Mouse (Mus musculus) activated CD4-positive, CD25-positive, alpha-beta regulatory T cell, adult 4 months (primary cell): Measurements from ENCODE around the gene Rph3a. TPM values are rescaled to one million over a fixed set of nuclear protein-coding genes. Genes with fewer than 3 reads are reported as not detected.
"Not testable (repeated sequence)": the region's sequence is repeated elsewhere in the genome, so short reads cannot be mapped to it uniquely, and the experiment has no call there.

Experiments used
- ATAC-seq: one replicate; pipeline ENCODE4 v1.8.0; 2017
- polyA plus RNA-seq, 2 experiments: library from polyadenylated mRNA; unstranded; fragments of 100-300 nt; shearing (Covaris generic); gene quantifications; one replicate each; pipeline ENCODE4 v1.2.1; 2017

Rph3a gene
- polyA plus RNA-seq, 2 experiments from 2014 or later, result not detected

DNA sequence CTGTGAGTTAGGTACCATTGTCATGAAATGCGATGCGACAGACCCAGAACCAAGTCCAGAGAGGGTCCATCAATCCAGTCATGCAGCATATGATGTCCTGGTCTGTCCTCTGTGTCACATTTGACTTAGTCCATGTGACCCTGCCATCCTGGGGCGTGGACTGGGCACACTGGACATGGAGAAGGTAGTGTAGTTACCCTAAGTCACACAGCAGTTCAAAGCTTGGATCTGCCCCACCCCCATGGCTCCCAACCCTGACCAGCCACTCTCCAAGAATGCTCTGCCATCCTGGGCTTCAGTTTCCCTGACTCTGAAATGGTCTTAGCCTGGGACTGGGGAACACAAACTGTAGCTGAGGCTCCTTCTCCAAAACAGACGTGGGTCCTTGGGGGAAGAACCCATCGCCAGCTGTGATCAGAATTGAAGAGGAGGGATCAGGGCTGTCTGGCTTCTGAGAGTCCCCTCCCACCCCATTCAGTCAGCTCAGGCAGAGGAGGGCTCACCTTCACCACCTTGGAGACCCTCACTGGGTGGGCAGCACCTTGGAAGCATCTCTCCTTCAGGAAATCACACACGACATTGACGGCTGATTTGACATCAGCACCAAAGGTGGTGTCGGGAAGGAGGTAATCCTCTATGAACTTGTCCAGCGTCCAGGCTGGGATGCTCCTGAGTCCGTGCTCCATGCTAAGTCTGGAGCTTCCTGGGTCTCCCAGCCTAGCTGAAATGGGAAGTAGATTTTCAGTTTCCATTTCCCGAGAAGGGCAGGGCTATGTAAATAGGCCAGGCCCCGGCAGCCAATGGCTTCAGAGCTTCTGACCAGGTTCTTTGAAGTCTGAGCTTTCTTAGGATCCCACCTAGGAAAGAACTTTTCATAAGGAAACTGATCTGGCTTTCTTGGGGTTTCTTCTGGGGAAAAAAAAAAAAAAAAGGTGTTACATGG is 102.8 kb downstream of the Rph3a start, which contains the start of gene Oas1a:
Oas1a (minus strand) TSS at position 731 of the 943 bp plus-strand sequence.
- ATAC-seq, result not testable (repeated sequence)

GRCm38 (mm10) chr5:120902056-120902455 is 107.8 kb downstream of the Rph3a start:
- no peak for ATAC-seq

- ATAC-seq, result no peak
These were observed 109.2 kb downstream of the Rph3a start for GRCm38 (mm10) chr5:120900666-120901065.

DNA sequence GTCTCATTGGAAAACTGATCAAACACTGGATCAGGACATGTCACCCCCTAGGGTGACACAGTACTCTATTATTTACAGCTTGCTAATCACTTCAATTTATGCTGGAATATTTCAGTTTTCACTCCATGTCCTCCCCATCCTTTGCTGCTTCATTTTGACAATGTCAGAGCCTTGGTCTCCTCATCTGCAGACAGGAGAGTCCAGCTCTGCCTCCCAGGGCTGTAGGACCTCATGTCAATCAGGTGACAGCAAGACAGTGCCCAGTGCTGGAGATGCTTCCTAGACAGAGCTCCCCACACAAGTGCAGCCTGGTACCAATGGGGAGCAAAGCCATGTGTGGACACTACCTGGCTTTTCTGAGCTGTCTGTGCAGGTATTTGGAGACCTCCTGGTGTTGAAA is 111.2 kb downstream of the Rph3a start:
- ATAC-seq, result no peak

GRCm38 (mm10) chr5:120898307-120898706 is 111.6 kb downstream of the Rph3a start:
- no peak for ATAC-seq

- no peak for ATAC-seq
These were observed 114.5 kb downstream of the Rph3a start for GRCm38 (mm10) chr5:120895231-120895900.

DNA sequence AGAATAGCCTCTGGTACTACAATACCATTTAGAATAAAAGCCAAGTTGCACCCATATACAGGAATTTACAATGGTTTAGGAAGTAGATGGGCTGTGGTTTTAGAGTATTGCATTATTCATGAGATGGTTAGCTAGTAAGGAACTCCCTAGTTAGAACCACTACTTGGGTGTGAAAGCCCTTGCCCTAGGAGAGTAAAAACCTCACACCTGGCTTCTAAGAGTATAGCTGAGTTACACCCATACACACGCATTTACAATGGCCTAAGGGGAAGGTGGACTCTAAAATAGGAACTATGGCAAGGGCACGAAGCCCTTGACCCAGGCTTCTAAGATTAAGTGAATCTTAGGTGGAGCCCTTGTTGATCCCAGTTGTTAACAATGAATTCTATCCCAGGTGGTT is 115.2 kb downstream of the Rph3a start:
- not testable (repeated sequence) for ATAC-seq

DNA sequence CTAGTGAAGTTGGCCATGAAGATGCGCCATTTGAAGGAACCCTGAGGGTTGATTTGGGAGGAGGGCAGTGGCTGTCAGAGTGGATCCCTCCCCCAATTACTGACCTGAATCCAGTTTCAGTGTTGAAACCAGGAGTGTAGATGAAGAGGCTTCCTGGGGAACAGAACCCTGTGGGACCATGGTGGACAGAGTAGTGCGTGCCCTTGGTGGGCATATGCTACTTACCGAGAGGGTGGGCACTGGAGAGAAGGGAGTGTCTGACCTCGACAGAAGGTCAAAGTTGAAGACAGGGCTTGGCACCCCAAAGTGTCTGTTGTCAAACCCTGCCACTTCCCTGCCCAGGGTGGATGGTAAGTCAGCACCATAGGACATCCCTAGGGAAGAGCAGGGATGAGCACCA is 116.0 kb downstream of the Rph3a start:
- not testable (repeated sequence) for ATAC-seq

GRCm38 (mm10) chr5:120892243-120892660 is 117.6 kb downstream of the Rph3a start:
- no peak for ATAC-seq

DNA sequence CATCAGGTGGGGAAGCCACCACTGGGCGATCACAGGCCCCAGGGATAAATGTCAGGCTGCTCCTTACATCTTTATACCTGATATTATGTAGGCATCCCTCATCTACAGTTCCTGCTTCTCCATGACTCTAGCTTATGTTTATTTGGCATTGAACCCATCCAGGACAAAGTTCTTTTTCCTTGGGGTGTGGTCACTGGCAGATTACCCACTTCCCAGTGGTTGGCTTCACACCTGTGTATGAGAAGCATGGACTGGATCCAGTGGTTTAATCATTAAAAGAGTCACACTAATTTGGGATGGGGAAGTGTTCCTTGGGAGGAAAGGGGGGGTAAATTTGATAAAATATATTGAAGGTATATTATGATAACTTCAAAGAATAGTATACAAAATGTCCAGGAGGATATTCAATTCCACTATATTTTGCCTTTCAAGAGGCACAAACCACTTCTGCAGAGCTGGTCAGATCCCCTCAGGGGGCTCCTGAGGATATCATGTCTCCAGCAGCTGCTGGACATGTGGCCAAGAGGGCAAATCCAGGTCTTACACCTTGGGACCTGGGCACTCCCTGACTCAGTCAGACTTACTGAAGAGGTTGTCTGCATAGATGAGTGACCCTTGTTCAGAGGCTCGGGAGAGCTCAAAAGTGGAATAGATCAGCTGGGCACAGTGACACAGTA is 118.2 kb downstream of the Rph3a start:
- ATAC-seq, result not testable (repeated sequence)

GRCm38 (mm10) chr5:120890991-120891390 is 118.9 kb downstream of the Rph3a start:
- ATAC-seq, result no peak

Other genes with a start within 250 kb of the Rph3a start
- gene Oas3, start 232.4 kb downstream of the Rph3a start, polyA plus RNA-seq, result 10 to 100 TPM; 11.4 to 25.1 TPM
- not detected for gene Oas1e, start 214.6 kb downstream of the Rph3a start, polyA plus RNA-seq
- gene Oas1c, start 197.6 kb downstream of the Rph3a start, polyA plus RNA-seq, result 10 to 100 TPM; 11.2 to 14.4 TPM
- not detected for gene Oas1f, start 162.7 kb downstream of the Rph3a start, polyA plus RNA-seq
- not detected for gene Oas1h, start 148.7 kb downstream of the Rph3a start, polyA plus RNA-seq
- gene Oas1g, start 122.5 kb downstream of the Rph3a start, polyA plus RNA-seq, result 1 to 10 TPM in 1 of 2 experiments, not detected in 1; 1.0 TPM
- gene Oas1a, start 102.6 kb downstream of the Rph3a start, polyA plus RNA-seq, result 10 to 100 TPM; 33.6 to 48.3 TPM
- under 1 TPM in 1 of 2 experiments, not detected in 1; 0.17 TPM for gene Oas1d, start 95.6 kb downstream of the Rph3a start, polyA plus RNA-seq
- gene Ptpn11, start 181.3 kb upstream of the Rph3a start, polyA plus RNA-seq, result 1 to 10 TPM; 6.0 to 9.6 TPM
- 1,000 to 10,000 TPM; 1,893 to 2,041 TPM for gene Rpl6, start 194.4 kb upstream of the Rph3a start, polyA plus RNA-seq
- gene Hectd4, start 210.1 kb upstream of the Rph3a start, polyA plus RNA-seq, result 1 to 10 TPM; 6.4 to 7.0 TPM